Comparison of ENCODE assay signal across 23 mouse cellular contexts in genomic region chr17:48043154-48043880, GRCm38 (mm10). TPM values are rescaled to one million over a fixed set of nuclear protein-coding genes. Genes with fewer than 3 reads are reported as not detected.
DNase-seq lines count a peak whose midpoint lies in the region; ATAC-seq and TF ChIP-seq lines count a peak whose summit lies in the region.
"Had no signal": no experiment of that assay in that cellular context is flagged by ENCODE, and none has a peak within 500 bp of the region (broad histone marks: within the 10 kb centered on the region; RNA-seq: fewer than 3 reads in every experiment).

No protein-coding gene starts in this region.

- 0 out of 2 replicates have a peak, but pooled peaks have one; percentile 10 for TF ChIP-seq CTCF in heart, postnatal 0 days (IDR thresholded peaks at IDR 0.05; ENCODE audit: low read depth)
- TF ChIP-seq CTCF in liver, postnatal 0 days (IDR thresholded peaks at IDR 0.05; ENCODE audit: low read depth) = peak; percentile 33
- peak; percentile 42 for TF ChIP-seq CTCF in E14TG2a.4 (conservative IDR thresholded peaks at IDR 0.05; ENCODE audit: low read length)

- intact Hi-C loops in heart, postnatal 14 days (cut with DNase I) = no loop called here

- H3K36me3 ChIP-seq in heart, postnatal 0 days (replicated peaks; ENCODE audit: control insufficient read depth, insufficient read depth, low read length) = no peaks in the 10 kb centered on the region
- no peaks in the 10 kb centered on the region for H3K36me3 ChIP-seq in liver, postnatal 0 days (replicated peaks; ENCODE audit: insufficient read depth, low read length)
- no peaks in the 10 kb centered on the region for H3K36me3 ChIP-seq in E14TG2a.4 (ENCODE audit: insufficient read depth, low read length)
- H3K36me3 ChIP-seq: embryonic facial prominence, embryonic 12.5 days; heart, embryonic 13.5 days; limb, embryonic 13.5 days; midbrain, embryonic 15.5 days had no signal

- no peak overlapping the region for H3K9ac ChIP-seq in heart, postnatal 0 days (replicated peaks; ENCODE audit: low read depth, low read length)
- no peak overlapping the region for H3K9ac ChIP-seq in liver, postnatal 0 days (replicated peaks)
- H3K9ac ChIP-seq: embryonic facial prominence, embryonic 12.5 days; forebrain, postnatal 0 days; heart, embryonic 13.5 days; limb, embryonic 13.5 days; midbrain, embryonic 15.5 days had no signal

- WGBS in heart, postnatal 0 days = 75% methylated on average over 5 of the region's 5 CpGs
- WGBS in liver, postnatal 0 days (ENCODE audit: insufficient replicate concordance) = 58% methylated on average over 5 of the region's 5 CpGs

- H3K9me3 ChIP-seq in heart, postnatal 0 days (replicated peaks; ENCODE audit: control insufficient read depth, low read length) = no peaks in the 10 kb centered on the region
- no peaks in the 10 kb centered on the region for H3K9me3 ChIP-seq in liver, postnatal 0 days (ENCODE audit: low read length)
- no peaks in the 10 kb centered on the region for H3K9me3 ChIP-seq in E14TG2a.4 (ENCODE audit: low read length)
- H3K9me3 ChIP-seq: embryonic facial prominence, embryonic 12.5 days; heart, embryonic 13.5 days; limb, embryonic 13.5 days; midbrain, embryonic 15.5 days had no signal

- no peak overlapping the region for H3K27ac ChIP-seq in heart, postnatal 0 days (ENCODE audit: low read depth)
- H3K27ac ChIP-seq in liver, postnatal 0 days (ENCODE audit: low read depth) = 0 out of 2 replicates have a peak overlapping the region, but pooled peaks have one; percentile 22
- H3K27ac ChIP-seq: heart, embryonic 13.5 days; macrophage; midbrain, embryonic 15.5 days had no signal

- no peak for TF ChIP-seq EP300 in heart, postnatal 0 days (IDR thresholded peaks at IDR 0.05; ENCODE audit: low read depth)
- 0 out of 2 replicates have a peak, but pooled peaks have one; percentile 21 for TF ChIP-seq EP300 in liver, postnatal 0 days (IDR thresholded peaks at IDR 0.05; ENCODE audit: low read depth)

- H3K4me1 ChIP-seq in heart, postnatal 0 days (ENCODE audit: control insufficient read depth, insufficient read depth) = peaks cover 6% of the 10 kb centered on the region; the same call in 1 of the 2 replicates
- peaks cover 24% of the 10 kb centered on the region for H3K4me1 ChIP-seq in liver, postnatal 0 days (ENCODE audit: insufficient read depth)
- peaks cover 40% of the 10 kb centered on the region for H3K4me1 ChIP-seq in E14TG2a.4 (replicated peaks; ENCODE audit: low read depth, low read length)

- H3K4me3 ChIP-seq in heart, postnatal 0 days (ENCODE audit: low read depth, low read length) = no peak overlapping the region
- no peak overlapping the region for H3K4me3 ChIP-seq in liver, postnatal 0 days (ENCODE audit: low read depth, low read length)
- H3K4me3 ChIP-seq in E14TG2a.4 (replicated peaks; ENCODE audit: low read length) = no peak overlapping the region
- H3K4me3 ChIP-seq: embryonic facial prominence, embryonic 12.5 days; heart, embryonic 13.5 days; limb, embryonic 13.5 days; midbrain, embryonic 15.5 days had no signal

- no peak overlapping the region for H3K4me2 ChIP-seq in heart, postnatal 0 days (ENCODE audit: low read depth, low read length)
- no peak overlapping the region for H3K4me2 ChIP-seq in liver, postnatal 0 days (ENCODE audit: low read depth, low read length)
- H3K4me2 ChIP-seq: embryonic facial prominence, embryonic 12.5 days; heart, embryonic 13.5 days; midbrain, embryonic 15.5 days had no signal

- DNase-seq in heart, postnatal 0 days (ENCODE audit: low spot score) = no peak
- DNase-seq in heart, postnatal 14 days = no peak
- DNase-seq in liver, postnatal 0 days = no peak
- no peak for DNase-seq in liver
- no peak for DNase-seq in cerebellum, postnatal 25 days
- DNase-seq in heart, adult 9 months (ENCODE audit: low spot score in 2 of 2) = no peak
- DNase-seq: cerebellum, postnatal 10 days; forebrain, postnatal 0 days; gastrocnemius, postnatal 10 days; kidney, adult 11 months; kidney, postnatal 4 days; right cerebral cortex, postnatal 14 days; thymus, adult 18-20 months had no signal

- no peaks in the 10 kb centered on the region for H3K27me3 ChIP-seq in heart, postnatal 0 days (ENCODE audit: control insufficient read depth, insufficient read depth, low read length)
- H3K27me3 ChIP-seq in liver, postnatal 0 days (ENCODE audit: insufficient read depth, low read length) = no peaks in the 10 kb centered on the region; the same call in 1 of the 2 replicates
- peaks cover 34% of the 10 kb centered on the region for H3K27me3 ChIP-seq in E14TG2a.4 (ENCODE audit: insufficient read depth, low read length)
- H3K27me3 ChIP-seq: embryonic facial prominence, embryonic 12.5 days; heart, embryonic 13.5 days had no signal

- ATAC-seq in heart, postnatal 0 days (ENCODE audit: insufficient read depth, low read depth) = no peak
- ATAC-seq in liver, postnatal 0 days = 0 out of 2 replicates have a peak, but pooled peaks have one; percentile 17
- peak; percentile 70 for ATAC-seq in megakaryocyte, adult 5-6 weeks (ENCODE audit: poor library complexity, severe bottlenecking)
- ATAC-seq: forebrain, postnatal 0 days; midbrain, embryonic 15.5 days had no signal

RNA-seq across cellular contexts. Expression of gene 1700122O11Rik, which starts 5.2 kb away (rescaled TPM):
- not detected in 2 replicates for total RNA-seq in heart, postnatal 0 days (2014; rRNA removed; ENCODE audit: low replicate concordance)
- not detected in 2 replicates for polyA plus RNA-seq in heart, postnatal 0 days (2015; fragmentation: Nextera tagmentation; extraction: Ambion mirVana)
- not detected for total RNA-seq in heart, postnatal 14 days (2021)
- not detected in 2 replicates for polyA plus RNA-seq in liver, postnatal 0 days (2015; fragmentation: Nextera tagmentation; extraction: Ambion mirVana)
- total RNA-seq in megakaryocyte, adult 5-6 weeks (2015) = not detected in 2 replicates
- not detected in 2 replicates for total RNA-seq in megakaryocyte, adult 5-6 weeks (2017)
- total RNA-seq: forebrain, postnatal 0 days; gastrocnemius, postnatal 10 days had no signal
- polyA plus RNA-seq: C2C12; embryonic facial prominence, embryonic 12.5 days; forebrain, postnatal 0 days; heart, embryonic 13.5 days; hindbrain, embryonic 11.5 days; limb, embryonic 13.5 days; macrophage; midbrain, embryonic 15.5 days; neural tube, embryonic 11.5 days had no signal

RNA-seq across cellular contexts. Expression of gene 1700067P10Rik, which starts 45.8 kb away (rescaled TPM):
- not detected in 2 replicates for total RNA-seq in heart, postnatal 0 days (2014; rRNA removed; ENCODE audit: low replicate concordance)
- polyA plus RNA-seq in heart, postnatal 0 days (2015; fragmentation: Nextera tagmentation; extraction: Ambion mirVana) = not detected in 2 replicates
- total RNA-seq in heart, postnatal 14 days (2021) = not detected
- not detected in 2 replicates for polyA plus RNA-seq in liver, postnatal 0 days (2015; fragmentation: Nextera tagmentation; extraction: Ambion mirVana)
- total RNA-seq in megakaryocyte, adult 5-6 weeks (2015) = not detected in 2 replicates
- not detected in 2 replicates for total RNA-seq in megakaryocyte, adult 5-6 weeks (2017)
- total RNA-seq: forebrain, postnatal 0 days; gastrocnemius, postnatal 10 days had no signal
- polyA plus RNA-seq: C2C12; embryonic facial prominence, embryonic 12.5 days; forebrain, postnatal 0 days; heart, embryonic 13.5 days; hindbrain, embryonic 11.5 days; limb, embryonic 13.5 days; macrophage; midbrain, embryonic 15.5 days; neural tube, embryonic 11.5 days had no signal
